In the genomic region with DNA sequence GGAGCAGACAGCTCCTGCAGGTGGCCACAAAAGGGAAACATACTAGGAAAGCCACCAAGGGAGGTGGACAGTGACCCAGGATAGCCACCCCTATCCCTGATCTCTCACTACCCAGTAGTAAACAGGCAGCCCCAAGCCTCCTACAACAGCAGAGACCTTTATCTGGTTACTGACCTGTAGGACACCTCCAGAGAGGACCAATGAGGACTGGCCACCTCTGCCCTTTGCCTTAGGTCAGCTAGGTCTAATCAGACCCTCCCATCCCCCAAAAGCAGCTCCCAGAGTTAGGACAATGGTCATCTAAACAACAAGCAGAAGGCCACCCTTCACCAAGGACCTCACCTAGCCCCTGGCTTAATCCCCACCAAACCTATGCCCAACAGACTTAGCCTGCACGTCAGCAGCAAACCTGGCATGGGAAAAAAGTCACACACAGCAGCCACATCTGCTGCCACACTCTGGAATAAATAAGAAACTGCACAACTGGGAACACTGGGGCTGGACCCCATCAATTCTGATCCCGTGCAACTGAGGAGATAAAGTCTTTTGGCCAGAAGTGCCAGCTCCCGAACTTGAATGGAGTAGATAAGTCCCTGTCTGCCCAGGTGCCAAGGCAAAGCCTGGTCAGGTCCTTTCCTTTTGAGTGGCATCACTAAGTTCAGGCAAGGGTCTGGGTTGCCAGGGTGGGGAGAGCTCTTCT, we compare ENCODE assay signal across 8 mouse cellular contexts. TPM values are rescaled to one million over a fixed set of nuclear protein-coding genes. Genes with fewer than 3 reads are reported as not detected.
DNase-seq lines count a peak whose midpoint lies in the region; ATAC-seq and TF ChIP-seq lines count a peak whose summit lies in the region.

No protein-coding gene starts in this region.

- H3K27ac ChIP-seq in lung, embryonic 14.5 days (ENCODE audit: low read depth): no peak overlapping the region
- peak overlapping the region; percentile 78; the same call in 1 of the 2 replicates for H3K27ac ChIP-seq in limb, embryonic 15.5 days
- H3K27ac ChIP-seq in small intestine, adult 2 months (ENCODE audit: insufficient read depth, low read depth, low read length): peak overlapping the region; percentile 75

- peak overlapping the region; percentile 97 for H3K4me2 ChIP-seq in lung, embryonic 14.5 days
- H3K4me2 ChIP-seq in limb, embryonic 15.5 days: peak overlapping the region; percentile 94

- H3K9ac ChIP-seq in lung, embryonic 14.5 days: no peak overlapping the region
- H3K9ac ChIP-seq in limb, embryonic 15.5 days: peak overlapping the region; percentile 58; the same call in 1 of the 2 replicates

- TF ChIP-seq POLR2A in small intestine, adult 2 months (IDR thresholded peaks at IDR 0.05; ENCODE audit: low read depth, low read length): no peak

- H3K9me3 ChIP-seq in lung, embryonic 14.5 days (ENCODE audit: low read depth, low read length): no peaks in the 10 kb centered on the region
- H3K9me3 ChIP-seq in erythroblast, embryonic 14.5 days (ENCODE audit: control insufficient read depth, low read length): no peaks in the 10 kb centered on the region; the same call in 1 of the 2 replicates
- no peaks in the 10 kb centered on the region for H3K9me3 ChIP-seq in limb, embryonic 15.5 days

- no peaks in the 10 kb centered on the region for H3K36me3 ChIP-seq in lung, embryonic 14.5 days (ENCODE audit: insufficient read depth)
- H3K36me3 ChIP-seq in erythroblast, embryonic 14.5 days (ENCODE audit: control insufficient read depth): peaks cover 7% of the 10 kb centered on the region; the same call in 1 of the 2 replicates
- no peaks in the 10 kb centered on the region for H3K36me3 ChIP-seq in limb, embryonic 15.5 days
- 0 out of 2 replicates have a peak, but pooled peaks cover 1% of the 10 kb centered on the region for H3K36me3 ChIP-seq in small intestine, adult 2 months (ENCODE audit: control insufficient read depth, insufficient read depth, low read length)

- 16% methylated on average over 3 of the region's 3 CpGs for WGBS in lung, embryonic 14.5 days
- WGBS in limb, embryonic 15.5 days: 24% methylated on average over 3 of the region's 3 CpGs
- WGBS in small intestine, adult 2 months: 12% methylated on average over 3 of the region's 3 CpGs

- H3K4me3 ChIP-seq in lung, embryonic 14.5 days (ENCODE audit: low read depth, low read length): peak overlapping the region; percentile 49
- peak overlapping the region; percentile 69 for H3K4me3 ChIP-seq in erythroblast, embryonic 14.5 days (replicated peaks)
- peak overlapping the region; percentile 53 for H3K4me3 ChIP-seq in limb, embryonic 15.5 days
- H3K4me3 ChIP-seq in small intestine, adult 2 months (ENCODE audit: low read depth, low read length): peak overlapping the region; percentile 78

- H3K27me3 ChIP-seq in lung, embryonic 14.5 days (ENCODE audit: insufficient read depth, low read length): peaks cover 14% of the 10 kb centered on the region
- H3K27me3 ChIP-seq in erythroblast, embryonic 14.5 days (ENCODE audit: control insufficient read depth): peaks cover 53% of the 10 kb centered on the region
- peaks cover 13% of the 10 kb centered on the region; the same call in 1 of the 2 replicates for H3K27me3 ChIP-seq in limb, embryonic 15.5 days
- no peaks in the 10 kb centered on the region for H3K27me3 ChIP-seq in small intestine, adult 2 months (ENCODE audit: control insufficient read depth, insufficient read depth, low read length)

- ATAC-seq in lung, embryonic 14.5 days (ENCODE audit: insufficient read depth): no peak
- no peak for ATAC-seq in limb, embryonic 15.5 days (ENCODE audit: insufficient number of reproducible peaks, low FRiP score, low TSS enrichment, low read depth)
- ATAC-seq in frontal cortex, adult (ENCODE audit: low TSS enrichment): no peak

- peak; percentile 10 for DNase-seq in lung, embryonic 14.5 days
- no peak for DNase-seq in lung, postnatal 36 days
- no peak for DNase-seq in cerebellum, adult 9-10 months
- DNase-seq in urinary bladder, postnatal 25 days (ENCODE audit: low spot score): no peak

- TF ChIP-seq CTCF in lung, embryonic 14.5 days (IDR thresholded peaks at IDR 0.05; ENCODE audit: low read depth): no peak
- TF ChIP-seq CTCF in small intestine, adult 2 months (IDR thresholded peaks at IDR 0.05; ENCODE audit: extremely low read depth, insufficient read length, insufficient replicate concordance, low read depth, low read length): peak; percentile 25; the same call in 1 of the 2 replicates

- H3K4me1 ChIP-seq in lung, embryonic 14.5 days (ENCODE audit: insufficient read depth): peaks cover 3% of the 10 kb centered on the region; the same call in 1 of the 2 replicates
- peaks cover 51% of the 10 kb centered on the region for H3K4me1 ChIP-seq in erythroblast, embryonic 14.5 days (ENCODE audit: control insufficient read depth)
- H3K4me1 ChIP-seq in limb, embryonic 15.5 days: peaks cover 19% of the 10 kb centered on the region
- H3K4me1 ChIP-seq in small intestine, adult 2 months (ENCODE audit: control insufficient read depth, insufficient read depth, insufficient read length, low read length): peaks cover 23% of the 10 kb centered on the region

RNA-seq across cellular contexts. Expression of gene Sec14l2, which starts 5.7 kb away (rescaled TPM):
- 1.5 and 1.9 TPM in 2 replicates for polyA plus RNA-seq in lung, embryonic 14.5 days (2014; fragmentation: Nextera tagmentation; extraction: Ambion mirVana)
- 0.45 and 0.67 TPM in 2 replicates for polyA plus RNA-seq in erythroblast, embryonic 14.5 days (2012)
- 1.9 and 2.0 TPM in 2 replicates for polyA plus RNA-seq in limb, embryonic 15.5 days (2015; fragmentation: Nextera tagmentation; extraction: Ambion mirVana)
- polyA plus RNA-seq in small intestine, adult 2 months (2012; rRNA removed): 23.7 and 84.2 TPM in 2 replicates

RNA-seq across cellular contexts. Expression of gene Rnf215, which starts 17.5 kb away (rescaled TPM):
- 32.6 and 33.0 TPM in 2 replicates for polyA plus RNA-seq in lung, embryonic 14.5 days (2014; fragmentation: Nextera tagmentation; extraction: Ambion mirVana)
- polyA plus RNA-seq in erythroblast, embryonic 14.5 days (2012): 0.70 and 0.83 TPM in 2 replicates
- polyA plus RNA-seq in limb, embryonic 15.5 days (2015; fragmentation: Nextera tagmentation; extraction: Ambion mirVana): 30.8 and 35.5 TPM in 2 replicates
- polyA plus RNA-seq in small intestine, adult 2 months (2012; rRNA removed): 13.9 and 20.6 TPM in 2 replicates

RNA-seq across cellular contexts. Expression of gene Mtfp1, which starts 22.3 kb away (rescaled TPM):
- polyA plus RNA-seq in lung, embryonic 14.5 days (2014; fragmentation: Nextera tagmentation; extraction: Ambion mirVana): 8.6 and 10.8 TPM in 2 replicates
- polyA plus RNA-seq in erythroblast, embryonic 14.5 days (2012): 1.8 and 2.1 TPM in 2 replicates
- 5.5 and 6.1 TPM in 2 replicates for polyA plus RNA-seq in limb, embryonic 15.5 days (2015; fragmentation: Nextera tagmentation; extraction: Ambion mirVana)
- polyA plus RNA-seq in small intestine, adult 2 months (2012; rRNA removed): 22.4 and 26.6 TPM in 2 replicates

RNA-seq across cellular contexts. Expression of gene Ccdc157, which starts 42.6 kb away (rescaled TPM):
- polyA plus RNA-seq in lung, embryonic 14.5 days (2014; fragmentation: Nextera tagmentation; extraction: Ambion mirVana): 5.3 and 6.6 TPM in 2 replicates
- polyA plus RNA-seq in erythroblast, embryonic 14.5 days (2012): 0.10 and 0.11 TPM in 2 replicates
- polyA plus RNA-seq in limb, embryonic 15.5 days (2015; fragmentation: Nextera tagmentation; extraction: Ambion mirVana): 10.9 and 12.3 TPM in 2 replicates
- 2.1 and 2.2 TPM in 2 replicates for polyA plus RNA-seq in small intestine, adult 2 months (2012; rRNA removed)

RNA-seq across cellular contexts. Expression of gene Sf3a1, which starts 42.6 kb away (rescaled TPM):
- polyA plus RNA-seq in lung, embryonic 14.5 days (2014; fragmentation: Nextera tagmentation; extraction: Ambion mirVana): 64.1 and 68.7 TPM in 2 replicates
- polyA plus RNA-seq in erythroblast, embryonic 14.5 days (2012): 6.6 and 8.0 TPM in 2 replicates
- 44.9 and 45.2 TPM in 2 replicates for polyA plus RNA-seq in limb, embryonic 15.5 days (2015; fragmentation: Nextera tagmentation; extraction: Ambion mirVana)
- polyA plus RNA-seq in small intestine, adult 2 months (2012; rRNA removed): 13.9 and 24.7 TPM in 2 replicates
